Mouse (Mus musculus) kidney, embryonic 16.5 days (tissue): ENCODE measurements at regions not wholly inside any gene's neighbourhood (a gene's known extent, or its start where the extent isn't known, plus 50 kb on each side); places are given as distances from the start of the nearest gene placed in this dataset. TPM values are rescaled to one million over a fixed set of nuclear protein-coding genes. Genes with fewer than 3 reads are reported as not detected.
A peak's percentile ranks its signal among the peaks of the same experiment; 100 is the strongest.

Experiments used
- ATAC-seq: fragments of 200-750 bp; cut with Nextera tagmentation; 2 replicates; pipeline ENCODE4 v1.8.0; 2017; ENCODE audit warnings: moderate TSS enrichment; ENCODE audit not compliant: low FRiP score, low TSS enrichment
- H3K27ac ChIP-seq: fragments of 300-500 bp; sonication (generic); 2 replicates; pipeline ENCODE4 v1.5.1; 2014; ENCODE audit warnings: low read length
- H3K27me3 ChIP-seq: fragments of 300-500 bp; sonication (generic); 2 replicates; pipeline ENCODE4 v1.6.1; 2014; ENCODE audit warnings: low read length, control low read depth, mixed read lengths; ENCODE audit not compliant: insufficient read depth
- H3K36me3 ChIP-seq: fragments of 300-500 bp; sonication (generic); 2 replicates; pipeline ENCODE4 v1.6.1; 2014; ENCODE audit warnings: low read length, control low read depth, mixed read lengths; ENCODE audit not compliant: insufficient read depth
- H3K4me1 ChIP-seq: fragments of 300-500 bp; sonication (generic); 2 replicates; pipeline ENCODE4 v1.6.1; 2014; ENCODE audit warnings: low read length, control low read depth, mixed read lengths; ENCODE audit not compliant: insufficient read depth
- H3K4me2 ChIP-seq: fragments of 300-500 bp; sonication (generic); replicated peaks from 2 replicates; pipeline ENCODE4 v1.6.1; 2014; ENCODE audit warnings: low read depth, low read length
- H3K4me3 ChIP-seq: fragments of 300-500 bp; sonication (generic); 2 replicates; pipeline ENCODE4 v1.5.1; 2014; ENCODE audit warnings: mild to moderate bottlenecking, low read length
- H3K9ac ChIP-seq: fragments of 300-500 bp; sonication (generic); replicated peaks from 2 replicates; pipeline ENCODE4 v1.6.1; 2014; ENCODE audit warnings: low read length
- H3K9me3 ChIP-seq: fragments of 300-500 bp; sonication (generic); 2 replicates; pipeline ENCODE4 v1.6.1; 2016; ENCODE audit warnings: low read length, control low read depth
- WGBS: fragments of 180-500 bp; shearing (Covaris S2); extraction: QIAGEN DNeasy Blood & Tissue Kit; methylation state at CpG from one replicate; pipeline ENCODE4 v1.1.7; 2014; 5-methylcytosine and 5-hydroxymethylcytosine counted together
- microRNA-seq: library from miRNA; unstranded; fragments of <30 nt; microRNA quantifications from one replicate; pipeline ENCODE4, GENCODE M21; 2016

DNA sequence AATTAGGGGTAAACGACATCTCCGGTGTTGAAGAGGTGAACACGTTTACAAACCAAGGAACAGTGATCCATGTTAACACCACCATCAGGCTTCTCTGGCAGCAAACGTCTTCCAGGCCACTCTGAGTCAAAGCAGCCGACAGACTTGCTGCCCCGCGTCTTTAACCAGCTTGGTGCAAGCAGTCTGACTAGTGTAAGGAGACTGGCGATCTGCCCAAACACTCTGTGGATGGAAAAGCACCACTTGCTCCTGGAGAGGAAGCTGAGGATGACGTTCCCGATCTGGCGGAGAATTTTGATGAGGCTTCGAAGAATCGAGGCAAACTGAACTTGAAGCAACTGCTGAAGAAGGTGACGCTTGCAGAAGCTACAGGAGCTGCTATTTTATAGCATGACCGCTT, 57.5 kb upstream of the Med13l start:
- no peak for ATAC-seq
- WGBS: 56% methylated on average over 15 of the region's 15 CpGs
- H3K9ac ChIP-seq: no peak overlapping the region
- H3K4me2 ChIP-seq: no peak overlapping the region
- H3K36me3 ChIP-seq: no peaks in the 10 kb centered on the region
- no peaks in the 10 kb centered on the region for H3K9me3 ChIP-seq
- no peak overlapping the region for H3K4me3 ChIP-seq
- no peak overlapping the region for H3K27ac ChIP-seq
- no peaks in the 10 kb centered on the region for H3K27me3 ChIP-seq
- H3K4me1 ChIP-seq: no peaks in the 10 kb centered on the region

DNA sequence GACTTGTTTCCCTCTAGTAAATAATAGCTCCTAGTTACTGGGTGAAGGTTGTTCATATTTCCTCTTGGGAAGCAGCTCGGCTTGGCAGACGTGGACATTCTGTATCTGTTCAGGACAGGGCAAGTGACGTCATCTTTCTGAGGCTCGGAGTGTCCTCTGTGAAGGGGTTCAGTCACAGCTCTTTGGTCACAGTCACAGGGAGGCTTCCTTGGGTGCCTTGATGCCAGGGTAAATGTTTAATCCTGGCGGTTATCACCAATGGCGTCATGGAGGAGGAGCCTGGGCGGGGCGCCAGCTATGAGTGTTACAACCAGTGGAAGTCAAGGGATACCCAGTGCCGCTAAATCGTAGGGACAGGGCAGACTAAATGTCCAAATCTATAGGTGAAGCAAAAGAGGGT, 56.3 kb upstream of the Med13l start:
- H3K4me1 ChIP-seq: no peaks in the 10 kb centered on the region
- H3K4me2 ChIP-seq: no peak overlapping the region
- H3K27ac ChIP-seq: no peak overlapping the region
- WGBS: 79% methylated on average over 10 of the region's 10 CpGs
- H3K9me3 ChIP-seq: no peaks in the 10 kb centered on the region
- H3K27me3 ChIP-seq: no peaks in the 10 kb centered on the region
- no peaks in the 10 kb centered on the region for H3K36me3 ChIP-seq
- no peak overlapping the region for H3K9ac ChIP-seq
- no peak overlapping the region for H3K4me3 ChIP-seq
- ATAC-seq: no peak; the same call in 1 of the 2 replicates

DNA sequence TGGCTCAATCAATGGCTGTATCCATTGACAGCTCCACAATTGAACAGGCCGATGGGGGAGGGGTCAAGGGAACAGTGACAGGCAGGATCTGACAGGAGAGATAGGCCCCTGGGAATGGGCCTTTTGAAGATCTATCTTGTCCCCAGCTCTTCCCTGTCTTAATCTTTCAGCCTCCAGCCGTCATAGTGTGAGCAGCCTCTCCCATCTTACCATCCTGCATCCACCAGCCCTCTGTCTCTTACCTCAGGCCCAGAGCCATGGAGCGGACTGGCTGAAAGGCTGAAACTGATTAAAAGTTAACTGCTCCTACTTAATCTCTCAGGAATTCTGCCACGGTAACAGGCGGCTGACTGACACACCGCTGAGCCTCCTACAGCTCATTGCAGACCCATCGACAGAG, 55.6 kb upstream of the Med13l start:
- Histone ChIP-seq H3K27ac (no peak overlapping the region), H3K4me3 (no peak overlapping the region), H3K9ac (no peak overlapping the region), H3K36me3 (no peaks in the 10 kb centered on the region), H3K9me3 (no peaks in the 10 kb centered on the region), H3K27me3 (no peaks in the 10 kb centered on the region), H3K4me1 (no peaks in the 10 kb centered on the region), H3K4me2 (no peak overlapping the region)
- 45% methylated on average over 7 of the region's 7 CpGs for WGBS
- peak; percentile 49; the same call in 1 of the 2 replicates for ATAC-seq

DNA sequence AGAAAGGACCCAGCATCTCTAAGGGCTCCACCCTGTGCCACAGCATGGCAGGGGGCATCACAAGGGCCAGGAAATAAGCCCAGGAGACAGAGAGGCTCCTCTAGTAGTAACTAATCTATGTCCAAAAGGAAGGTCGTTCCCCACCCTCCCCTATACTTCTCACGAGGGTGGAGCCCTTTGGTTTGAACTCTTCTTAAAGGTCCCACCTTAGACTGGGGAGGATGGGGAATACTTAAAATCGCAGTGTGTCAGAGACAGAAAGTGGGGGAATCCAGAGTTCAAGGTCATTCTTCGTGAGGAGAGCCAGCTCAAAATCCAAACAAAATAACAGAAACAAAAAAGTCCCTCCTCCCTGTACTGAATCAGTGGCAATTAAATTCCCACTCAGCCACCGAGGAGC, 50.6 kb upstream of the Med13l start:
- no peaks in the 10 kb centered on the region for H3K36me3 ChIP-seq
- H3K4me2 ChIP-seq: no peak overlapping the region
- no peak overlapping the region for H3K4me3 ChIP-seq
- peaks cover 16% of the 10 kb centered on the region for H3K4me1 ChIP-seq
- ATAC-seq: no peak
- 39% methylated on average over 5 of the region's 5 CpGs for WGBS
- H3K9me3 ChIP-seq: no peaks in the 10 kb centered on the region
- peaks cover 5% of the 10 kb centered on the region; the same call in 1 of the 2 replicates for H3K27me3 ChIP-seq
- no peak overlapping the region for H3K9ac ChIP-seq
- H3K27ac ChIP-seq: no peak overlapping the region

Small RNAs in the stretch of these regions (microRNA-seq; reads per million reads assigned to microRNA genes)
- gene Gm26455: not detected
